Mouse (Mus musculus) cerebellum, adult 2 months (tissue): ENCODE measurements at regions not wholly inside any gene's neighbourhood (a gene's known extent, or its start where the extent isn't known, plus 50 kb on each side); places are given as distances from the start of the nearest gene placed in this dataset.

Source experiments
- CTCF ChIP-seq: fragments of 200-500 bp; IDR thresholded peaks from 2 replicates; pipeline ENCODE4 v1.5.1; 2011; ENCODE audit warnings: low read depth, mild to moderate bottlenecking, control low read depth, low read length, moderate library complexity, borderline replicate concordance; ENCODE audit not compliant: insufficient read depth
- POLR2A ChIP-seq: fragments of 200-500 bp; IDR thresholded peaks from 2 replicates; pipeline ENCODE4 v1.6.1; 2011; ENCODE audit warnings: low read length, control low read depth, borderline replicate concordance; ENCODE audit not compliant: insufficient read depth

DNA sequence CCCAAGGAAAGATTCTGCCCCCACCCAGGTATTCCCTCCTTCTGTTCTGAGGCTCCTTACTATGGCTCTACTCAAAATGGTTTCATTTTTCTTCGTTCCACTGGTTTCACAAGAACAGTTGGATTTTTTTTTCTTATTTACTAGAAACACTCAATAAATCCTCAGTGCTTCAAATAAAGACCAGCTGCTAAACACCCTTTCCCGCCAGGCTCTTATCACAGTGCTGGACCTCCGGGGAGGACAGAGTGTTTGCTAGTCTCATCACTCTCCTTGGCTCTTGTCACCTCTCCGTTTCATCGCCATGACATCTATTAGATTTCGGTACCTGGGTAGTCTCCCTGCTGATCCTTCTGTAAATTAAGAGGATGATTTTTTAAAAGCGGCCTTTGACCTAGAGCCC lies 293.7 kb downstream of the Gm9195 start:
- TF ChIP-seq POLR2A (no peak), CTCF (no peak)
